Mouse (Mus musculus): ENCODE data around the gene Atf7ip.

DNA sequence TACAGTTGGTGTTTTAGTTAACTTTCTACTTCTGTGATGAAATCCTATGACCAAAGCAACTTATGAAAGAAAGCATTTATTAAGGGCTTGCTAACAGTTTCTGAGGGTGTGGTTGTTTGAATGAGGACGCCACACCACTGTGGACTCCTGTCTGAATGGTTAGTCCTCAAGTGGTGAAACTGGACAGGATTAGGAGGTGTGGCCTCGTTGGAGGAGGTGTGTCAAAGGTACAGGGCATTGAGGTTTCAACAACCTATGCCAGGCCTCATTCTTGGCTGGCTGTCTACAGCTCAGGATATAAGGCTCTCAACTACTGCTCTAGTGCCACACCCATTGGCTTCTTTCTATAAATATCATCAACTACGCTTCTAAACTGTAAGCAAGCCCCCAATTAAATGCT is 6.4 kb downstream of the Atf7ip start:
- TF ChIP-seq POLR2A (IDR thresholded peaks at IDR 0.05; ENCODE audit: extremely low read depth, insufficient read depth, low read length) (no peak), CTCF (IDR thresholded peaks at IDR 0.05; ENCODE audit: low read depth, low read length) (no peak)
